Mouse (Mus musculus): ENCODE measurements around the gene Uhrf1.

DNA sequence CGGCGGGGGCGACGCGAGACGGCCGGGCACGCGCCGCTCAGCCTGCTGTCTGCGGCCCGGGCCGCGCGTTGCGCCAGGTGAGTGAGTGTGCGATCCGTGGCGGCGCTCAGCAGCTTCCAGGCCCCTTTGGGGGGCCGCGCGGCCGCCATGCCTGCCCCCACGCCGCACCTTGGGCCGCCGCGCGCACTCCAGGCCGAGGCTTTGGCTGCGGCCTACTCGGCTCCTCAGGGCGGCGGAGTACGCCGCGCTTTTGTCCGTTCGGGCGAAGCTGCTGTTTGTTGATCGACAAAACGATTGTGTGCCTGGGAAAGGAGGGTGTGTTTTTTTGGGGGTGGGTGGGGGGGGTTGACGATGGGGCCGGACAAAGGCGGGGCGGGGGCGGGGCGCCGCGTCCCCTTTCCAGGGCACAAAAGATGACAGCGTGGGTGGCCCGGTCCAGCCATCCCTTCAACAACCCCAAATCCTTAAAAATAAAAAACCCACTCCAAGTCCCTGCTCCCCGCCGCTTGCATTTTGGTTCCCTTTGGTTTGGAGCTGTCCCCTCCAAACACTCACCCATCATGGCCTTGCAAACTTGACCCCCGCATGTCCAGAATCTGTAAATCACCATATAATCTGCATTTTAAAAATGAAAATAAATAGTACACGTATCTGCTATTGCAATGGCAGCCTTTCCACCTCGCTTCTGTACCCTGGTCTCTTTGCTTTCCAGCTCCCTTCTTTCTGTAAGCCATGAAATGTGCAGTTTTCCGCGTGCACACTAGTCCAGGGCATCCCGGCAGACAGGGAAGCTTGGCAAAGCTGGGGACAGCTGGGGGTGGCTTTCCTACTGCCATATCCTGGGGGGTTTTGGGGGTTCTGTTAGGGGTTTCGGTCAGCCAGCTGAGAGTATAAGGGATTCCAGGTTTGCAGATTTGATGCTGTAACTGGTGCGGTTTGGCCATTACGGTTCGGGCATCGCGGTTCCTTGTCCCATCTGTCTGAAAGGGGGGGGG lies 23.3 kb downstream of the Uhrf1 start:
- no peak for TF ChIP-seq GATA1 (IDR thresholded peaks at IDR 0.05; ENCODE audit: low read length)
- TF ChIP-seq TAL1 (IDR thresholded peaks at IDR 0.05; ENCODE audit: low read length) = no peak

All from erythroblast, embryonic 14.5 days (primary cell).